Mouse (Mus musculus) right cerebral cortex, postnatal 36 days (tissue): ENCODE measurements around the gene Gm17577.
"Not testable (repeated sequence)": the region's sequence is repeated elsewhere in the genome, so short reads cannot be mapped to it uniquely, and the experiment has no call there.

Source experiments
- DNase-seq, 2 experiments: peaks; one replicate each; pipeline ENCODE4 v3.0.0; 2022; ENCODE audit warnings: low spot score in 2 of 2, mixed read lengths in 1 of 2

The Gm17577 gene

DNA sequence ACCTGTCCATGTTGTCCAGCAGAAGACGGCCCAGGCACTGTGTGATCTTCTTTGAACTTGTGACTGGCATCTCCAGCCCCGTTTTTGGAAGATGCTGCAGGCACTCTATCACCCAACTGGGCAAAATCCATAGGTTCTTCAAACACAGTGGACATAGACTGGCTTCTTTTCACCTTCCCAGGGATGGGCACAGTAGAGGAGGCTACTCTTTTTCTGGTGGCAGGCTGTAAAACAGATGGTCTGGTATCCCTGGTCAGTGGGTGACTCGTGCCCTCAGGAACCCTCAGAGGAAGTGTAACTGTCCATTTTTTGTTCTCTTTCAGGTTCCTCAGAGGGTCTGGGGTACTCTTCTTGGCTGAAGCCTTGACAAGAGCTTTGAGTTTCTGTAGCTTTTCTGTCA, at the start of gene Gm17577:
Gene Gm17577 (minus strand): TSS at position 101 of the 400 bp plus-strand sequence.
- not testable (repeated sequence) for DNase-seq

DNA sequence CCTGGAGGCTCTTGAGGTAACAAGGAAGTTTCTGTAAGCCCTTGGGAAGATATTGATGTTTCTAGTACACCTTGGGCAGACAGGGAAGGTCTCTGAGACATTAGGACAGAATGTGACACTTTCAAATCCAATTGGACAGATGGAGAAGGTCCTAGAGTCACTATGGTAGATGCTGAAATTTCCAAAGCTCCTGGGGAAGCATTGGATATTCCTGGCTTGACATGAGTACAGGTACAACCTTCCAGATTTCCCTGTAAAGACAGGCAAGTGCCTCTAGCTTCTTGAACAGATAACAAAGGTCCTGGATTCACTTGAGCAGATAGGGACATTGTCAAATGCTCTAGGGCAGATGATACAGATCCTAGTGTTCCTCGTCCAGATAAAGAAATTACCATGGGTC, 24.3 kb downstream of the Gm17577 start, which contains the start of gene Srsx:
Gene Srsx (minus strand): TSS at position 101 of the 400 bp plus-strand sequence.
- DNase-seq, result not testable (repeated sequence)
